Mouse (Mus musculus) embryonic stem cell, embryonic (primary cell): Measurements from ENCODE around the gene Ccn1.

Experiments used
- CTCF ChIA-PET, 4 experiments: fragments of 300-600 bp in 2 of 4; fragments of 350-600 bp in 2 of 4; sonication (Branson Sonifier 250); formaldehyde crosslinking; loops; one replicate each; lab custom pipeline; 2022; ENCODE audit warnings: inconsistent platforms in 2 of 4; lab: Charles Lee
- POLR2A ChIA-PET, 4 experiments: fragments of 300-600 bp in 2 of 4; fragments of 350-600 bp in 2 of 4; sonication (Branson Sonifier 250); formaldehyde crosslinking; loops; one replicate each; lab custom pipeline; 2022; ENCODE audit warnings: antibody characterized with exemption in 4 of 4, inconsistent platforms in 1 of 4; lab: Charles Lee

The Ccn1 gene

DNA sequence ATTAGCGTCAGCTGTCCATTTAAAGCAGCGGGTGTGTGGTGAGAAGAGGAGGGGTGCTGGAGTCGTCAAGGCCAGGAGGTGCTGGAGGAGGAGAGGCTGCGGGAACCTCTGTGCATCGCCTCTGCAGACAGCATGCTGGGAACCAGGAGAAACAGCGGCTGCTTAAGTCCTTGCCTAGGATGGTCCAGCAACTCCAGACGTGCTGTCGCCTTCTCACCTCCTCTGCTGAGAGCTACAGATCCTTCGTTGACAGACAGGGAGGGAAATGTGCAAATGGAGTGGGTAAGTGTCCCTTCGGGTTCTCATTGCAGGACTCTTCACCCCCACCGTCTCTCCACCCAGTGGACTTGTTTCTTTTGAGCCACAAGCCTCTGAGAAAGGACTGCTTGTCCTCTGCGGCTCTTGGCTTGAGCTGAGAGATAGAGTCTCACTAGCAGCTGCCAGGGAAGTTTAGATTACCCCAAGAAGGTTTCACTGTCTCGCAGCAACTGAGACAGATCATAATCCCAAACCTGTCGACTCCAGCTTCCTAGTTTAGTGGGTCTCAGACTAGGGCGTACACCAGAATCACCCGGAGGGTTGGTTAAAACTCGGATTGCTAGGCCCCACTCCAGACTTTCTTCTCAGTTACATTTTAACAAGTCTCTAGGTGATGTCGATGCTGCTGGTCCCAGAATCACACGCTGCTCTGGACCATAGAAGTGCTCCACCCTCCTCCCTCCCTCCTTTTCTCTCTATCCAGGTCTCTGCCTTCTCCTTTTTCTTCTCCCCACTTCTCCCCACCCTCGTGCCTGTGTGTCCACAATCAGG, 2.7 kb upstream of the Ccn1 start:
- POLR2A ChIA-PET = interaction anchor here in 3 of 4 experiments (0.7 to 5.4 kb wide), 14 partner anchors 9 to 279 kb away, joined by 3 to 91 read pairs (median 3); no protein-coding TSS in a partner anchor

DNA sequence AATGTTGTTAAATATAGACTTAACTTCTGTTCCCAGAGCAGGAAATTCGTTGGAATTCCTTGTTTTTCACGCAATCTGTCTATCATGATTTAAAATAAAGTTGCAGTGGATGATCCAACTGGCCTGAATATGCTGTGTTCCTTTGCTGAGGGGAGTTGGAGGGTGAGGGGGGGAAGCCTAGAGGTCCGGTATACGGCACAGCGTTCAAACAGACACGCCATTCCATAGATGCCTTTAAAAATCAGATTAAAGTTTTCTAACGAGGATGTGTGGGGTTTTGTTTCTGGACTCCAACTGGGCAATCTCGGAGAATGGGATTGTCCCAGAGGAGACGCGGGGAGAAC, 2.2 kb upstream of the Ccn1 start:
- ChIA-PET POLR2A (interaction anchor here in 3 of 4 experiments (0.6 to 5.4 kb wide), 23 partner anchors 10 to 375 kb away, joined by 3 to 91 read pairs (median 4); partner anchors contain the start of gene Ddah1 (in 2 of the 3)), CTCF (no interaction called here)

More for the DNA sequence above, 2.7 kb upstream of the Ccn1 start:
- CTCF ChIA-PET = interaction anchor here in 1 of 4 experiments (0.6 kb wide), 1 partner anchor 228 kb away, joined by 3 read pairs; no protein-coding TSS in a partner anchor

DNA sequence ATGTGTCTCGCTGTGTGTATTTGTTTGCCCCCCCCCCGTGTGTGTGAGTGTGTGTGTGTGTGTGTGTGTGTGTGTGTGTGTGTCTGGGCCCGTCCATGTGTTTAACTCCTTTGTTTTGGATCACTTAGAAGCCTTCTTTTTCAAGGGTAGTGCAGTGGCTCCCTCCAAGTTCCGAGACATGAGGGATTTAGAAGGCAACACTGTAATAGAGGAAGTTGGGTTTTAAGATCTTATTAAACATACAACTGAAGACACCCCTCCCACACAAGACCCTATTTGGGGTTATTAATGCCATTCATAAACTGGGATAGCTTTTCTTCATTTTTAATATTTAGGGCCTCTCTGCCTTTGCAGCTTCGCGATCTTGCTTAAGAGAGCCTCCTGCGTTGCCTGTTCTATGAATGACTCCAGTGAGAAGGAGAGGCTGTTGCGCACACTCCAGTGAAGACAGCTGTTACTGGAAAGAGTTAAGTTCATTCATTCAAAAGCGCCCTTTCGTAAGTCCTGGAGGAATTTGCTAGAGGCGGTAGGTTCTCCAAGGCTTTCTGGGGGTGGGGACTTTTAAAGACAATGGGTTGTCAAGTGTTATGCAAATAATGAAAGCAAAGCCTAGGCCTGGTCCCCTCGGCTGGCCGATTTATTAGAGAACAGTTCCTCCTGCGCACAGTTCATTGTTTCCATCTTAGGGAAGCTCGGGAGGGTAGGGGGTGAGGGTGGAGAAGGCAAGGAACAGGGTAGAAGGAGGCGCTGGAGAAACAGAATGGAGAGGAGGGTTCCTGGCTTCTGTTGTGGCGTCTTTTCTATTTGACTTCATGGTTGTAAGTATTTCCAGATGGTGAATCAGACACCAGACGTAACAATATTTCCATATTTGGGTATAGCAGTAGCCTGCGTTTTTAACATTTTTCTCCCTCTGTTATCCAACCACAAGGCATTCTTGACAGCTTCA, 1.5 kb upstream of the Ccn1 start:
- CTCF ChIA-PET = interaction anchor here in 2 of 4 experiments (0.6 to 0.7 kb wide), 2 partner anchors 78 to 685 kb away, joined by 3 to 4 read pairs; no protein-coding TSS in a partner anchor
- POLR2A ChIA-PET = interaction anchor here (0.6 to 5.4 kb wide), 42 partner anchors 9 to 376 kb away, joined by 3 to 91 read pairs (median 4); partner anchors contain the start of genes Ddah1 (in 2 of the 4) and Bcl10 (in 1 of the 4)

DNA sequence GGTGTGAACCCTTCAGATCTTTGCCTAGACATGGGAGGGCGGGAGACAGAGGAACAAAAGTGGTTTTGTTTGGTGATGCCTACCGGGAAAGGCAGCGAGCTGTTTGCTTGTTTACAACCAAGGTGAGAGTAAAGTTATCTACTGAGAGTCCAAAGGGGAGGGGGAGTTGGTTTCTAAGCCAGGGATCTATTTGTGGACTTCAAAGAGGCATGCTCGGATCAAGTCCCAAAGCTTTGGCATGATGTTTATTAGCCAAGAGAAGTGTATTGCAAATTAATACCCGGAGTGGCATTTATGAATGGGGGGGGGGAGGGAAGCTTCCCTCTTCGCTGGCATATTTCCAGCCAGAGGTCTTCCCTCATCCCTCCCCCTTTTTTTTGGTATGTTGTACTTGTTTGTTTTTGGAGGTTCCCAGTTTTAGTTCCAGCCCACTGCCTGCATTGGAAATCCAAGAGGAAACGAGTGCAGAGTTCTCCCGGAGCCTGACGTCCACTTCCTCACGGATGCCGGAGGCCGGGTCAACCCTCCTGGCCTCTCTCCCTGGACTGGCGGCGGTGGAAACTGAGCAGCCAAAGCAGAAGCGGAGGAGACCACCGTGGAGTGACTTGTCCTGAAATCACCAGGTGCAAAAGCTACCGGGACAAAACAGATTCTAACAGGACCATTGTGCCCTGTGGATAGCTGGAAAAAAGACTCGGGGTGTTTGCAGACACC, 674 bp upstream of the Ccn1 start:
- ChIA-PET POLR2A (interaction anchor here (0.6 to 5.4 kb wide), 93 partner anchors 8 to 1108 kb away, joined by 3 to 91 read pairs (median 4); partner anchors contain the start of genes Ddah1 (in 3 of the 4), 2410004B18Rik (in 2 of the 4), Bcl10 (in 2 of the 4) and Znhit6 (in 1 of the 4)), CTCF (interaction anchor here in 3 of 4 experiments (0.6 to 0.9 kb wide), 7 partner anchors 8 to 914 kb away, joined by 3 to 9 read pairs (median 4); no protein-coding TSS in a partner anchor)

DNA sequence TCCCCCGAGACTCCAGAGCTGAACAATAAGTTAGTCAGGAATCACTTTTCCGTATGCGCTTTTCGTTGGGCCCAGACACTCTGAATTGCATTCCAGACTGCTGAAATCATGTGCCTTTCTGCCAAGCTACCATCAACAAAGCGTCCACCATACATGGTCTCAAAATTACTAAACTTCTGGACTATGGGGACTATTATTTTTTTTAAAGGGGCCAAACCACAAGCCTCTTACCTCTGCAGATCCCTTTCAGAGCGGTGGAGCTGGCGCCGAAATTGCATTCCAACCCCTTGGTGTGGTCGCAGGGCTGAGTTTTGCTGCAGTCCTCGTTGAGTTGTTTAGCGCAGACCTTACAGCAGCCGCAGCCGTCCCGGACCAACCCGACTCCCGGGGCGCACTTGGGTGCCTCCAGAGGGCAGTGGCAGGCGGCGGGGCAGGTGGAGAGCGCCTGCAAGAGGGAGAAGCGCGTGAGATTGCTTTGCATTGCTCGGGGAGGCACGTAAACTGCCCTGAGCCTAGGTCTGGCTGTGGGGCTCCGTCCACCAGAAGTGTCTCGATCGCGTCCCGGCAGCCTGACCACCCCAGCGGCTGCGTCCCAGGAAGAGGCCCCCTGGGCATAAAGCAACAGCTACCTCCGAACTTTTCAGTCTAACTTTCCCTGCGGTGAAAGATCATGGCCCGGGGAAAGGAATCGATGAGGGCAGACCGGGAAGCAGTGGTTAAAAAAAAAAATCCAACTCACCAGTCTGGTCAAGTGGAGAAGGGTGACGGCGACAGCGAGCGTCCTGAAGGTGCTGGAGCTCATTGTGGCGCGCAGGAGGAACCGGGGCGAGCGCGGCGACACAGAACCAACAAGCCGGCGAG, 560 bp downstream of the Ccn1 start:
- POLR2A ChIA-PET = interaction anchor here in 3 of 4 experiments (0.6 to 5.4 kb wide), 89 partner anchors 8 to 840 kb away, joined by 3 to 91 read pairs (median 4); partner anchors contain the start of genes Ddah1 (in 3 of the 3), Bcl10 (in 2 of the 3), 2410004B18Rik (in 1 of the 3) and Syde2 (in 1 of the 3)

DNA sequence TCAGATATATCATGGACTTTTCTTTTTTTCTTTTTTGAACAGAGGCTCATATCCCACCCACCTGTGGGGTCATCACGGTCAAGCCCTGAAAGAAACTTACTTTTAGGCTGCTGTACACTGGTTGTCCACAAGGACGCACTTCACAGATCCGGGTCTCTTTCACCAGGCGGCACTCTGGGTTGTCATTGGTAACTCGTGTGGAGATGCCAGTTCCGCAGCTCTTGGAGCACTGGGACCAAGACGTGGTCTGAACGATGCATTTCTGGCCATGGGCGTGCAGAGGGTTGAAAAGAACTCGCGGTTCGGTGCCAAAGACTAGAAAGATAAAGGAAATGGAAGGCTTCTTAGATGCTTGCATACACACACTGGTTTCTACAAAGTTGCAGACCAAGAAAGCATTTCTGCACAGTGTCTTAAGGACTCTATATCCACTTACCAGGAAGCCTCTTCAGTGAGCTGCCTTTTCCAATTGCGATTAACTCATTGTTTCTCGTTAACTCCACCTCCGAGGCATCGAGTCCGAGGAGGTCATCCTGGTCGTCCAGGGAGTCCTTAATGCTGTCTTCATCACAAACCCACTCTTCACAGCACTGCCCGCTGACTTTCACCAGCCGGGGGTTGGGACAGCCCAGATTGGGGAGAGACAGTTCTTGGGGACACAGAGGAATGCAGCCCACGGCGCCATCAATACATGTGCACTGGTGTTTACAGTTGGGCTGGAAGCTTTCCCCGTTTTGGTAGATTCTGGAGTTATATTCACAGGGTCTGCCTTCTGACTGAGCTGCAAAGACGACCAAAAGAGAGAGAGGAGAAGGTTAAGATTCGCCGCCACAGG, 1.5 kb downstream of the Ccn1 start:
- CTCF ChIA-PET = interaction anchor here in 1 of 4 experiments (1.2 to 1.5 kb wide), 3 partner anchors 13 to 236 kb away, joined by 3 to 5 read pairs (median 3); no protein-coding TSS in a partner anchor
- POLR2A ChIA-PET = interaction anchor here in 3 of 4 experiments (0.6 to 5.4 kb wide), 30 partner anchors 7 to 359 kb away, joined by 3 to 91 read pairs (median 6); partner anchors contain the start of gene Ddah1 (in 2 of the 3)

More for the DNA sequence above, 560 bp downstream of the Ccn1 start:
- CTCF ChIA-PET = interaction anchor here in 3 of 4 experiments (0.7 to 1.5 kb wide), 8 partner anchors 11 to 264 kb away, joined by 3 to 9 read pairs (median 4); no protein-coding TSS in a partner anchor

DNA sequence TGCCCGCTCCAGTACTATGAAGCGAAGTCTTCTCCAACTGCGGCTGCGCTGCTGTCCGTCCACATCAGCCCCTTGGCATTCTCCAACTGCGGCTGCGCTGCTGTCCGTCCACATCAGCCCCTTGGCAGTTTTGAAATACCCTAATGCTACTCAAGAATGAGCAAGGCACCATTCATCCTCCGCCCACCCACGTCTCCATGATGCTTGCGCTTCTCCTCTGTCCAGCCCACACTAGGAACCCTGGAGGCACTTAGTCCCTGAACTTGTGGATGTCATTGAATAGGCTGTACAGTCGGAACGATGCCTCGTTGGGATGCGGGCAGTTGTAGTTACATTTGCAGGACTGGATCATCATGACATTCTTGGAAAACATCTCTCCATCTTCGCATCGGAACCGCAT, 2.4 kb downstream of the Ccn1 start:
- ChIA-PET CTCF (interaction anchor here in 1 of 4 experiments (1.5 kb wide), 1 partner anchor 14 kb away, joined by 5 read pairs; no protein-coding TSS in a partner anchor), POLR2A (interaction anchor here in 2 of 4 experiments (0.6 to 5.4 kb wide), 6 partner anchors 12 to 278 kb away, joined by 3 to 91 read pairs (median 10); no protein-coding TSS in a partner anchor)

DNA sequence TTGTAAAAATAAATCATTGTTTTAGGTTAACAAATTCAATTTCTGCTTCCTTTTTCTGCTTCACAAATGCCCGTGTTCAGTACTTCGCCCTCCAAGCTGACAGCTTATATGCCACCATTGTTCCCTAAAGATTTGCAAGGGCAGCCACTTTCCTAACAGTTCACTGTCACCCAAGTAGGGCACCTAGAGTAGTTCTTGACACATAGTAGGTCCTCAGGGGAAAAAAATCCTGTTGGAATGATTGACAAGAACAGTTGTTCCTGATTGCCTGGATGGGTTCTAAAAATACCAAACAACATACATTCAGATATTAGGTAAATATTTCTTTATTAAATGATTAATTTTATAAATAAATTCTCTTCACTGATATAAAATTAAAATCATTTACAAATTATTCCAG, 3.1 kb downstream of the Ccn1 start:
- POLR2A ChIA-PET = interaction anchor here in 1 of 4 experiments (0.6 to 2.5 kb wide), 2 partner anchors 13 to 19 kb away, joined by 3 to 9 read pairs; no protein-coding TSS in a partner anchor
- CTCF ChIA-PET = interaction anchor here in 1 of 4 experiments (0.6 kb wide), 1 partner anchor 148 kb away, joined by 3 read pairs; no protein-coding TSS in a partner anchor

DNA sequence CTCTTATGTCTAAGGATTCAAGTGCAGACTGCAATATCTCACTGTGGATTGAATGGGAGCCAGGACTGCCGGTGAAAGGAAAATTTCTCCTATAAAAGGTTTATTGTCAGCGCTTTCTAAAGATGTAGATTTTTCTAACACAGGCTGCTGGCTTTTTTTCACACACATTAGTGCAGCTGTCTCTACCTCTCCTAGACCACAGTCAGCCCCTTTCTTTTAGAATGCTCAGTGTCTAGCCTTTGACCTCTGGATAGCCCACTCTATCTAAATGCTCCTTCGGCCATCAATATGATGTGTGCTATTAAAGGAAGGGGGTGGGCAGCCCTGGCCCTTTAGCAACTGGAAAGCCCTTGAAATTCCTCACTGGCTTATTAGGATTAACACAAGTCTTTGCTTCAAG, 3.8 kb downstream of the Ccn1 start:
- ChIA-PET CTCF (interaction anchor here in 1 of 4 experiments (0.6 kb wide), 1 partner anchor 149 kb away, joined by 3 read pairs; no protein-coding TSS in a partner anchor), POLR2A (interaction anchor here in 2 of 4 experiments (0.6 to 2.5 kb wide), 4 partner anchors 12 to 36 kb away, joined by 3 to 9 read pairs (median 3); no protein-coding TSS in a partner anchor)

DNA sequence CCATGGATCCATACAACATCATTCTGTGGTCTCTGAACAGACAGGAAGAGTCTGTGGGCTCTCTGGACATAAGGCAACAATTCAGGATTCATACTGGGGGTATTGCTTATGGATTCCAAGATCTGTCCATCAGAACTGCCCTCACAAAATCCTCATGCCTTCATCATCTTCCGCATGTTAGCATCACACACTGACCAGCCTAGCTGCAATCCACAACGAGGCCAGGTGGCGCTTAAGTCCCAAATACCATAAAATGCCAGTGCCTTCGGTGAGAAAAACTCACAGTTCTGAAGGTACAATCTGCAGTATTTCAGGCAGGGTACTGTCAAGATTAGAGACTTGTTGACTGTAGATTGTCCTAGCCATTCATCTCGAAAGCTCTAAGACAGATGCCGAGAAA, 4.3 kb downstream of the Ccn1 start:
- ChIA-PET CTCF (no interaction called here), POLR2A (interaction anchor here in 2 of 4 experiments (1.0 to 2.5 kb wide), 4 partner anchors 11 to 35 kb away, joined by 3 to 9 read pairs (median 4); no protein-coding TSS in a partner anchor)

DNA sequence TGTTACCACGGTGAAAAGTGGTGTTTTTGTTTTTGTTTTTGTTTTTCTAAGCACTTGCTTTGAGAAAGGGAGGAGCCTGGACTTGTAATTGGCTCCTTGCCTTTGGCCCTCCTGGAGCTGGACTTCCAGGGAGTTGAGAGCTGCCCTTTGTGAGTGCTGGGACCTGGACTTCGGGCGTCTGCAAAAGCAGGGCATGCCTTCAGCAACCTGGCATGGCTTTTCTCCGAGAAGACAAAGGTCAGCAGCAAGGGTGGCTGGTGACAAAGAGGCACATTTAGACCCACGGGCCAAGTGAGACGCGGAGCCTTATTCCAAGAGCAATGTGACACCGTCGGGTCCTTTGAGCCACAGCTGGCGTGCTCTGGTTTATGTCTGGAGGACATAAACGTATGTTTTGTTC, 6.9 kb downstream of the Ccn1 start:
- ChIA-PET POLR2A (interaction anchor here in 2 of 4 experiments (0.9 to 3.0 kb wide), 6 partner anchors 8 to 282 kb away, joined by 3 to 16 read pairs (median 10); no protein-coding TSS in a partner anchor), CTCF (no interaction called here)

DNA sequence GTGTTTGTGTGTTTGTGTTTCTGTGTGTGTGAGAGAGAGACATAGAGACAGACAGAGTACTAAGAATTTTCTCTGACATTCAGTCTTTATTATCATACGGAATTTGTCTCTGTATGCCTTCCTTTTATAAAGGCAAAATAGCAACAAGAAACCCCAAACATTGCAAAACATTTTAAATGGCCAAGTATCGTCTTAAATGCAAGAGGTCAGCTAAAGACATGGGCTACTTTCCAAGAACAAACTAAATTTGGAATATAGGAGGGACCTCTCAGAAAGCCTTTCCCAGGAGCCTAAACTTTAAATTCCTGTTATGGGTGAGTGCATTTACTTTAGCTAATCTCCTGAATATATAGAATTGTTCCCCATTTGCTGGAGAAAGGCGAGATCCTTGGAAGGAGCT, 7.9 kb downstream of the Ccn1 start:
- CTCF ChIA-PET = no interaction called here
- POLR2A ChIA-PET = interaction anchor here in 2 of 4 experiments (0.9 to 3.0 kb wide), 7 partner anchors 8 to 283 kb away, joined by 3 to 16 read pairs (median 9); no protein-coding TSS in a partner anchor

DNA sequence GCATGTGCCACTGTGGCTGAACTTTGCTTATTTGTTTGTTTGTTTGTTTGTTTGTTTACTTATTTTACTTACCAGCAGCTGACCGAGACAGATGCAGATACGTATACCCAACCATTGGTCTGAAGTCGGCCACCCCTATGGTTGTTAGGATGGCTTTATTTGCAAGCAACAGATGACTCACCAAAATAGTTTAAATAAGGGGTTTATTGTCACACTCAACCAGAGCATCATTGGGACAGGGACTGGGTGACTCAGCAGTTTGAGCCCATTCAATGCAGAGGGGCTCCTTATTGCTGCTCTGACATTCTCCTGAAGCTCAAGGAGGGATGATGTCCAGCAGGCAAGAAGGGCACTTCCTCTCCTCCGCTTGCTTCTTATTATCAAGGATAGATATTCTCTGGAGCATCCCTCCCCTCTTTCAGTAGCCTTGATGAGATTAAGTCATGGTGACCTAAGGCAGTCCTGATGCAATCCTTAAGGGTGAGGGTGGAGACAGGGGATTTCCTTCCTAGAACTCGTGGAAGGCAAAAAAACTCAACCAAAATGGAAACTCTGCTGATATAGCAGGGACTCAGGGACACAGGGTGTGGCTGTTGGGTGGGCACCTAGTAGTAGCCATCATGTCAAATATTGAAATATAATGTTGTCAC, 8.6 kb downstream of the Ccn1 start:
- ChIA-PET POLR2A (interaction anchor here in 2 of 4 experiments (0.9 to 3.0 kb wide), 4 partner anchors 8 to 61 kb away, joined by 3 to 11 read pairs (median 4); partner anchors contain the start of gene Ccn1 (in 1 of the 2)), CTCF (no interaction called here)

DNA sequence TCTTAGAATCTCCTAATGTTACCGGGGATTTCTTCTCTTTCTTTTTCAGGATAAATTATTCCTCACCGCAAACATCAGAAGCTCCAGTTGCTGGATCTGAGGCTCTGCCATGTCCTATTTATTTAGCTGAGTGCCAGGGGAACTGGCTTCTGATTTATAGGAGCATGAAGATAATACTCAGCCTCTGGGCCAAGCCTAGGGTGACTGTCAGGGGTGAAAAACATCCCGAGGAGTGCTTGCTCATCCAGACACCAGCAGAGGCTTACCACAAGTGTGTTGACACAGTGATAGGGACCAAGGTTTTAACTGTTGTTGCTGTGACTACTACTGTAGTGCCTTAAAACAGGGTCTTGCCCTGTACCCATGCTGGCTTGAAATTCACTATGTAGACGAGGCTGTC, 9.2 kb downstream of the Ccn1 start:
- POLR2A ChIA-PET = interaction anchor here in 2 of 4 experiments (1.0 to 11.2 kb wide), 4 partner anchors 9 to 10 kb away, joined by 4 to 91 read pairs (median 18); partner anchors contain the start of gene Ccn1 (in 2 of the 2)
- CTCF ChIA-PET = no interaction called here
